Mouse (Mus musculus) lung, postnatal 10 days (tissue): ENCODE results near the gene Dab1.

Experiments
- DNase-seq: peaks from one replicate; pipeline ENCODE4 v3.0.0; 2021

Gene Dab1

DNA sequence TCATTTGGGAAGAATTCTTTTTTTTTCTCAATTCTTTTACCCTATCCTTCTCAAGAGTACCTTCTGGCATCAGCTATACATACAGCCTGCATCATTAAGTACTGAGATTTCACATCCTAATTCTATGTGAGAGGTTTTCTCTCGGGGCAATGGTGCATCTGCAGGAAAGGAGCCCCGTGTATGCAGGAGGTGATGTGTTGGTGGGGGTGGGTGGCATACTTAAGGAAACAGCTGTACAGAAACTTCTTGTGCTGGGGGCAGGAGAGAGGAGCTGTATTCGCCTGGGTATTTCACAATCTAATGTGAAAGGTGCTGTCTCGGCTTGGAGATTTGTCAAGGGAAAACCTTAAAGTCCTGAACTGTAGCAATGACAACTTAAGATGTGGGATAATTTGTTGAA is 392.5 kb downstream of the Dab1 start:
- DNase-seq: no peak

GRCm38 (mm10) chr4:104012150-104012549 is 393.0 kb downstream of the Dab1 start:
- no peak for DNase-seq

GRCm38 (mm10) chr4:104025117-104025694 is 406.0 kb downstream of the Dab1 start:
- no peak for DNase-seq

- DNase-seq: no peak
Measured at GRCm38 (mm10) chr4:104026834-104027233, 407.7 kb downstream of the Dab1 start.

GRCm38 (mm10) chr4:104027239-104027638 is 408.1 kb downstream of the Dab1 start:
- no peak for DNase-seq

- DNase-seq: no peak
Measured at GRCm38 (mm10) chr4:104036091-104036490, 416.9 kb downstream of the Dab1 start.

- no peak for DNase-seq
Measured at GRCm38 (mm10) chr4:104039588-104039987, 420.4 kb downstream of the Dab1 start.

GRCm38 (mm10) chr4:104043441-104043840 is 424.3 kb downstream of the Dab1 start:
- no peak for DNase-seq

GRCm38 (mm10) chr4:104044634-104045033 is 425.5 kb downstream of the Dab1 start:
- no peak for DNase-seq

- DNase-seq: no peak
Measured at GRCm38 (mm10) chr4:104047966-104048804, 429.0 kb downstream of the Dab1 start.

- DNase-seq: no peak
Measured at GRCm38 (mm10) chr4:104057116-104057515, 438.0 kb downstream of the Dab1 start.

GRCm38 (mm10) chr4:104059569-104059968 is 440.4 kb downstream of the Dab1 start:
- DNase-seq: no peak

DNA sequence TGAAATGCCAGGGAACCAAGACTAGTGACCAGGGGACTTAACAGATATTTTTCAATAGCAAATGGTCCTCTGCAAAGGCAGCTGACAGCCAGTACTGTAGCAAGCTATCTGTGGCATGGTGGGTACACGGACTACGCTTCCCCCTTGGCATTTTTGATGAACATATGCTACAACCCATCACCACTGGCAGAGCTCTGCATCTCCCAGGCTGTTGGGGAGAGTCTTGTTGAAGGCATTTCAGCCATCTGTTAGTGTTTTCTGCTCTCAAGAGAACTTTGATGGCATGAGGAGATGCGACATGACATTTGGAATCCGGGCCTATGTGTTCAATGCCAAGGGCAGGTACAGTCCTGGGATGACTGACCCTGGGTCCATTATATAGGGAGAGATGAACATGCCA is 443.2 kb downstream of the Dab1 start:
- DNase-seq: no peak

GRCm38 (mm10) chr4:104066901-104067300 is 447.7 kb downstream of the Dab1 start:
- DNase-seq: no peak

- no peak for DNase-seq
Measured at GRCm38 (mm10) chr4:104067748-104068147, 448.6 kb downstream of the Dab1 start.

DNA sequence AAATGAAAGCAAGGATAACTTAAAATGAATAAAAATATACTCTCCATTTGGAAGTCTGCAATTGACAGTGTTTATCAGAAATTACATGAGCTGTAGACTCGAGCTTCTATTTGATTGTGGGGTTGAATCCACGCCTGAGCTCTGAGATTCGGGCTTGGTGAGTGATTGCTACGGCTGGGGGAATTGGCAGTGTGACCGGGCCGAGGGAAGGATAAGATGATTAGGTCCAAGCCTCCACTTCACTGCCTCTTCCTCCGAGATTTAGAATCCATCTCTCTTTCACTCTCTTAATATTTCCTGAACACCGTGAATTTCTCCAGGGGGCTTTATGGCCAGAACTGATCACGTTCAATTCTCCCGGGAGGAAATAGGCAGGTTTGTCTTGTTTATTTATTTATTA is 452.1 kb downstream of the Dab1 start:
- DNase-seq: no peak

GRCm38 (mm10) chr4:104073920-104074459 is 454.8 kb downstream of the Dab1 start:
- peak; percentile 7 for DNase-seq

DNA sequence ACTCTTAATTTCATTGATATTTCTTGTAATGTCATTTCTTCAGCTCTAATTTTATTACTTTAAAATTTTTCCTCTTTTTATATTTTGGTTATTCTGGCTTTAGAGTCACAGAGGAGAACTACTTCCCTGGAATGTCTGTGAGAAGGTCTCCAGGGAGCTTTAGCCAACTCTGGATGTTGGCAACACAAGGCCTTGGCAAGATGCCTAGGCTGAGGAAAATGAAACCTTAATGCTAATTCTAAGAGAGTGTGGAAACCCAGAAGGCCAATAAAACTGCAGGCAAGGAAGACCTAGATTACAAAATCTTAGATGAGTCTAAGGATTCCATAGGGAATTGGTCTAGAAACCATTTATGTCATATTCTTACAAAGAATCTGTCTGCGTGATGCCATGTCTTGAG is 458.6 kb downstream of the Dab1 start:
- peak; percentile 44 for DNase-seq

- DNase-seq: no peak
Measured at GRCm38 (mm10) chr4:104106299-104106698, 487.1 kb downstream of the Dab1 start.

- no peak for DNase-seq
Measured at GRCm38 (mm10) chr4:104111614-104112013, 492.5 kb downstream of the Dab1 start.

GRCm38 (mm10) chr4:104113209-104114005 is 494.2 kb downstream of the Dab1 start:
- no peak for DNase-seq

DNA sequence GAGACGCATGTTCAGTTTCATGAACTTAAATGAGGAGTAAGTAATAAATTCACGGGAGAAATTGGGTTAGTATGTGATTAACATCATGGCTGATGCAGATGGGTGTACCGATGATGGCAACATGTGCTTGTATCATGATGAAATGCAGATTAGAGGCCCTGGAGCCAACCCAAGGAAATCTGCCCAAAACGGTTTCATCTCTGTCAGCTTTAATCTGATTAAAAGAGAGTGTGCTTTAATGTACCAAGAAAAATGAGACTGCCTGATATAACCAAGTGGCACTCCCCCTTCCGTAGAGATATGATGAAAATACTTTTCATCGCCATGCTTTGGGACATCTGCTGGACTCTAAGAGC is 494.8 kb downstream of the Dab1 start:
- DNase-seq: no peak

DNA sequence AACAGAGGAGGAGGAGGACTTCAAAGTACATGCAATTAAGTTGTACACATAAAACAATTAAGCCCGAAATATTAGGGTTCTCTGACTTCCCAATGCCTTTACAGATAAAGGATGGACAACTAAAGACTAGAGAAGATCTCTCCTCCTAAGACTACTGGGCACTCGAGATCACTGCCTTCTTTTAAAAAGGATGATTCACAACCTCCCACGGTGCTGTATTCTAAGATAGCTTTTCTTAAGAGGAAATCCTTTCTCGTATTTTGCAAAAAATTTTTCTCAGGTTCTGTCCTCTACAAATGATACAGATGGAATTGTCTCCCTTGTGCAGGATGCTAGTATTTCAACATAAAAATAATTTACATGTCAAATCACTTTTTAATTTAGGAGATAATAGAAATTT is 500.9 kb downstream of the Dab1 start:
- DNase-seq: no peak

- no peak for DNase-seq
Measured at GRCm38 (mm10) chr4:104121959-104122358, 502.8 kb downstream of the Dab1 start.
